Mouse (Mus musculus) natural killer cell, adult 2 months (primary cell): ENCODE measurements around the gene Limk1.

Experiments used
- DNase-seq, 2 experiments: peaks; one replicate each; pipeline ENCODE4 v3.0.0; 2022; ENCODE audit warnings: low spot score in 2 of 2

Limk1 gene

GRCm38 (mm10) chr5:134688086-134688717, at the start of gene Limk1:
Gene Limk1, minus strand, starts transcription at chr5:134688598.
- DNase-seq: no peak

GRCm38 (mm10) chr5:134734920-134735319, 46.5 kb upstream of the Limk1 start:
- DNase-seq: no peak

DNA sequence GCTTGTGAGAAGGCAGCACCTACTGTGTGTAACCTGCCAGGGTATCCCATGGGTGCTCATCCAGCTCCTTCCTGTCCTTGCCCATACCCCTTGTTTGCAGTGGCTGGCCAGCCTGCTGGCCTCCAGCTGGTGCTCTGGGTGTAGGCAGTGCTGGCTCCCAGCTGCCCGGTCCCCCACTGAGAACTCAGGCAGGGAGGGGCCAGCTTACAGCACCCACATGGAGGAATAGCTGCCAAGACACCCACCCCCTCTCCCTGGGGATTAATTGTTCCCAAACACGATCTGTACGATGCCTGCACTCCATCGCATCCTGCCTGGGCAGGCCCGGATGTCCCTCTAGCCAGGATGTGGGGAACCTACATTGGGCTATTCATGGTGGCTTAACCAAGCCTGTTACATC, 45.7 kb upstream of the Limk1 start:
- no peak for DNase-seq

DNA sequence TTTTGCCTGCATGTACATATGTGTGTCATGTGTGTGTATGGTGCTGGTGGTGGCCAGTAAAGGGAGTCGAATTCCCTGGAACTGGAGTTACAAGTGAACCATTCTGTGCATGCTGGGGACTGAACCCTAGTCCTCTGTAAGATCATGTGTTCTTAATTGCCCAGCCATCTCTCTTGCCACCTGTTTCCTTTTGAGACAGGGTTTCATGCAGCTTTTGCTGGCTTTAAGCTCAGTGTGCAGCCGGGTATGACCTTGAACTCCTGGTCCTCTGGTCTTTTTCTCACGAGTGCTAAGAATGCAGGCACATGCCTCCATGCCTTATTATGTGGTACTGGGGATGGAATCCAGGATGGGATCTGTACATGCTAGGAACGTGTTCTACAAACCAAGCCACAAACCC, 44.8 kb upstream of the Limk1 start:
- no peak for DNase-seq

- DNase-seq: no peak
These were observed 40.7 kb upstream of the Limk1 start for GRCm38 (mm10) chr5:134729124-134729523.

DNA sequence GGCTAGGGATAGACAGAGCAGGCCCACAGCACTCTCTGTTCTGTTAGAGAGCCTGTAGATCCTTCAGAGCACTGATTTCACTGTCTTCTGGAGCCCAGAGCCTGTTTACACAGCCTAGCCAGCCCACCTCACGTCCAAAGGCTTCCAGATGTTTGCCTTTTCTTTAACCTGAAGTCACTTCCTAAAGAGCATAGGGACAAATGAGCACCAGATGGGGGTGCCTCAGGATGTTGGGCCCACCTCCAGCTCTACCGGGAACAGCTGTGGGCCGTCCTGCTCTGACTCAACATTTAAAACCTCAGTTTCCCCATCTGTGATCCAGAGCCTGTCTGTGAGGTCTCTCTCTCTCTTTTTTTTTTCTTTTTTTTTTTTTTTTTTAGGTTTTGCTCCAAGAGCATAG, 40.1 kb upstream of the Limk1 start:
- no peak for DNase-seq

DNA sequence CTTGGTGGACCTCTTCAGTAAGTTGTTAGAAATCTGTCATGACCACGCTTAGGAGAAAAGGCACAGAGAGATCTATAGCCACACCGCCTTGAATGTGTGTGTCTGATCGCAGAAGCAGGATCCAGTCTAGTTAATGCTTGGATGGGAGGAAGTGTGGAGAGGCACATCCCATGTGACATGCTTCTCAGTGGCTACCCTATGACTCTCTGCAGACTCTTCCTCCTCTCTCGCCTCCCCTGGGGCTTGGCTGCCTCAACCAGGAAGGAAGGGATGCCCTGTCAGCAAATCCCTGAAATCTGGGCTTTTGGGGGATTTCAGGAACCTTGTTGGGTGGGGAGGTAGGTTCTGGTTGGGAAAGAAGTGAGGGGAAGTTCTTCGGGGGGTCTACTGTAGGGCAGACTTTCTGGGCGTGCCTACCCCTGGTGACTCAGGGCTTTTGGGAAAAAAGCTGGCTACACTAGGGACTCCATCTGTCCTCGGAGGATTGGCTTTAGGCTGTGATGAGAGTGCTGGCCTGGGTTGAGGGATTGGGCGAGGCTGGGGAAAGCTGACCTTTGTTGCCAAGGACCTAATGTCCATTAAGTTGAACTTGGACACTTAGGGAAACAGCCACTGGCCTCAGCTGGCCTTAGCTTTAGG, 38.7 kb upstream of the Limk1 start:
- DNase-seq: no peak

GRCm38 (mm10) chr5:134725299-134725698, 36.9 kb upstream of the Limk1 start:
- DNase-seq: no peak

- no peak for DNase-seq
These were observed 31.7 kb upstream of the Limk1 start for GRCm38 (mm10) chr5:134720058-134720457.

DNA sequence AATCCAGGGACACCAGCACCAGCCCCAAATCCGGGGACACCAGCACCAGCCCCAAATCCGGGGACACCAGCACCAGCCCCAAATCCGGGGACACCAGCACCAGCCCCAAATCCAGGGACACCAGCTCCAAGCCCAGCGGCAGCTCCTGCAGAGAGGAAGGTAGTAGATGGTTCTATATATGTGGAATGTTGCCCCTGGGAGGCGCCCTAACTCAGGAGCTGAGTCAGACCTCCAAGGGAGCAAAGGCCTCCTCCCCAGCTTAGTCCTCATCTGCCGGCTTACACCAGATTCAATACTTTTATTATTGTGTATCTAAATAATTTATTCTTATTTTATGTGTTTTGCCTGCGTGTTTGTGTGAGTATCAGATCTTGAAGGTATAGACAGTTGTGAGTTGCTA, 22.7 kb upstream of the Limk1 start:
- no peak for DNase-seq

- no peak for DNase-seq
These were observed 20.9 kb upstream of the Limk1 start for GRCm38 (mm10) chr5:134709275-134709674.

DNA sequence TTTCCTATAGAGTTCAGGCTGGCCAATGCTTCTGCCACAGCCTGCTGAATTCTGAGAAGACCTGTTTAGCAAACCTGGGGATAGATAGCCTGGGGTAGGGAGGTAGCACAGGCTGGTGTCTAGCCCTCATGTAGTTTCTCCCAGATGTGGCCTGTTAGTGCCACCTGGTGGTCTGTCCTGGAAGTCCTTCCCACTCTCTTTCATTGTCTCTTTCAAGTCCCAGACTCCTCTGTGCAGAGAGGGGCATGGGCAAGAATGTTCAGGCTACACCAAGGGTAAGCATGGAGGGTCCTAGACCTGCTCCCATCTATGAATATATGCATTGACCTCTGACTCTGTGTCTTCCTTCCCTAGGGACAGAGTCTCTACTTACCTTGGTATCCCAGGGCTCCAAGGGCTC, 15.8 kb upstream of the Limk1 start:
- peak; percentile 67 to 80 for DNase-seq

DNA sequence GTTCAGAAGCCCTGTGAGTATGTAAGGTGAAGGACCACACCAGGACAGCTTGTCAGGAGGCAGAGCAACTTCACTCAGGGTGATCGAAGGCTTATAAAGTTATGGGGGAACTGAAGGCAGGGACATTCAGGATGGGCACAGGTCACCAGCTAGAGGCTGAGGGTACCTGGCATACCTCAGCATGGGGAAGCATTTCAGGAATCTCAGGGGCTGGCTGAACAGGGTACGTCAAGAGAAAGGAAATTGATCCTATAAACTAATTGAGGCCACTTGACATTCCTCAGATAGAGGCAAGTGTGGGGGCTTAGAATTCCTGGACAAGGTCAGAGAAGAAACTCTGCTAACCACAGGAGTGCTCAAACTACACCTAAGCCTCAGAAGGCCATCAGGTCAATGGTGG, 7.1 kb upstream of the Limk1 start:
- no peak for DNase-seq

GRCm38 (mm10) chr5:134695082-134695481, 6.7 kb upstream of the Limk1 start:
- no peak for DNase-seq

DNA sequence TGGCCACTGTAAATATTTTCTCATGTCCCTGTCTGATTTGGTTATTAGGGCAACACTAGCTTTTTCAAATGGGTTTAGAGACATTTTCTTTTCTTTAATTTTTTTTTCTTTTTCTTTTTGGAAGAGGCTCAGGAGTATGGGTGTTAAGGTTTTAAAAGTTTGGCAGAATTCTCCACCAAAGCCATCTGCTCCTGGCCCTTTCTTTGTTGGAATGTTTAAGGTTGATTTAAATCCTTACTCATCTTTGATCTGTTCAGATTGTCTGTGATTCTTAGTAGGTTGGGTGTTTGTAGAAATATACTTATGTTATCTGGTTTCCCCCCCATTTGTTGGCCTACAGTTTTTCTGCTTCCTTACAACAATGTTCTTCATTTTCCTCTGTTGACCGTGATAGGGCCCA, 4.3 kb upstream of the Limk1 start:
- no peak for DNase-seq

DNA sequence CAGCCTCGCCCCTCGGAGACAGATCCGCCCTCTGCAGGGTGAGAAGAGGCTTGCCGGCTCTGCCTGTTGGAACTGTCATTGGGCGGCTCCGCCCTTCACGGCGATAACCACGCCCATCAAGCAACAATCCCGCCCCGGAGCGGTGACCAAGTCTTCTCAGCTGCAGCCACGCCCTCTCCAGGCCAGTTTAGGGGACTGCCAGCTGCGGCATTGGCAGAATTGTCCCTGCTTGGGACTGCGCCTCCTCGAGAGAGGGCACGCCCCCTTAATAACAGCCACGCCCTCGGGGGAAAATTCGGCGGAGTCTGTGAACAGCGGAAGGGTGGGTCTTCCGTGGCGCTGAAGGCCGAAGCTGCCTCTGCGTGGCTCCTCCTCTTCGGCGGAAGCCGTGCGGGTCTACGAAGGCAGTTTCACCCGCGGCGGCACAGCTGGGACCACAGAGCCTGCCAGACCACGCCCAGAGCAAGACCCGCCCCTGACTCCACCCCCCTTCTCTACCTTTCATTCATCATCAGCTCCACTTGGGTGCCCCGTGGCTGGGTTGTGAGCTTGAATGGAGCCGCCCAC, 403 bp upstream of the Limk1 start:
- peak; percentile 100 for DNase-seq

DNA sequence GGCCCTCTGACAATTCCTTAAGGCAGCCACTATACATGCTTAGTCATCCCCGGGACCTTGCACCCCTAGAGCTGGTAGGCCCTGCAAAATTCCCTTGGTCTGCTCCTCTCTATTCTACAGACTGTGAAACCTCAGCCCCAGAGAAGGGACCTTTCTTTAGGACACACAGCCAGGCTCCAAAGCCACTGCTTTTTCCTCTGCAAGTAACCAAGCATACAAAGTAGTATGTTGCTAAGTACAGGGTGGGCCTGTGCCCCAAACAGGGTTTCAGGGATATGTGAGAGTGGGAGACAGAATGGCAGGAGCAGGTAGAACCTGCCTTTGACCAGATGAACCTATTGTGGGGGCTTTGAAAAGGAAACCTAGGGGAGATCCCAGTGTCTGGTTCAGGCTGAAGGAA, 1.2 kb downstream of the Limk1 start:
- DNase-seq: no peak

- no peak for DNase-seq
These were observed 1.9 kb downstream of the Limk1 start for GRCm38 (mm10) chr5:134686541-134686940.

DNA sequence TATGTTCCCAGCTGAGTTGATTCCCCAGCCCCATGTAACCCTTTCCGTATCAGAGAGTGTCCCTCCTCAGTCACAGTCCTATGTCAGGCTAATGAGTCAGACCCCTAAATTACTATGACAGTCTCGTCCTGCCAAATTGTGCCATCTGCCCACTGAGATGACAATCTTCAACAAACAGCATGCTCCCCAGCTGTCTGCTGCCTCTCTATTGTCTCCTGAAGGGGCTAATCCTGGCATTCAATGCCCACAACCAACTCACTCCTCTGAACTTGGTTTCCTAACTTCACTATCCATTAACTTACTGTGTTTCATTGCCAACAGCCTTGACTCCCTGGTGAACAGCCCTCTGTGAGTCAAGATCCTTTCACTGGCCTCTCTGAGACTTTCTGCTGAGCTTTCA, 4.0 kb downstream of the Limk1 start:
- no peak for DNase-seq

DNA sequence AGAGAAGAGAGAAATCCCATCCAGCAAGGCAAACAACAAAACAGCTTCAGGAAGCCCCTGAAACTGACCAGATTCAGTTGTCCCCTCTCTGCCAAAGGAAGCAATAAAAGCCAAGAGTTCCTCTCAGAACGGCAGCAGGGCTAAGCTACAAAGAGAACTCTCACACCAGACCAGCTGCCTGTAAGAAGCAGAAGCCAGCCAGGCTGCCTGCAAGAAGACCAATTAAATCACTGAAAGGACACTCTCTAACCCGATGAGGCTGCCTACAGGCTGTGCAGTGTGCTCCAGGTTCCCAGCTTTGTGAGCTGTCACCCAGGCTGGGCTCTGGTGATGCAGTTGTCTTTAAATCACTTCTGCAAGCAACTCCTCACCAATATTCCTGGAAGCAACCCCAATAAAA, 4.6 kb downstream of the Limk1 start:
- DNase-seq: no peak

DNA sequence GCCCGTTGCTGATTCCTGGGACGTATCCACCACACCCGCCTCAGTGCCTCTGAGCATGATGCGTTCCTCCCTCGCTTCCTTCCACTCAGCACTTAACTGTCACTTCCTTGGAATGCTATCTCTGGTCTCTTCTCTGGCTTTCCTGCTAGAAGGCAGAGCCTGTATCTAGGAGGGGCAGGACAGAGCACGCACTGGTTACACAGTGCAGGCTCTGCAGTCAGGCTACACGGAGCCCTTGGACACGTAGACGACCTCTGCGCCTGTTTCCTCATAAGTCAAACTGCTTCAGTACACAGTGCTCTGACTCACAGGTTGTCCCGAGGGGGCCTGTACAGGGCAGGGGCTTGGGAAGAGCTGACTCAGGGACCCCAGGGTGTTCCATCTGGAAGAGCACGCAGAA, 8.2 kb downstream of the Limk1 start:
- no peak for DNase-seq

DNA sequence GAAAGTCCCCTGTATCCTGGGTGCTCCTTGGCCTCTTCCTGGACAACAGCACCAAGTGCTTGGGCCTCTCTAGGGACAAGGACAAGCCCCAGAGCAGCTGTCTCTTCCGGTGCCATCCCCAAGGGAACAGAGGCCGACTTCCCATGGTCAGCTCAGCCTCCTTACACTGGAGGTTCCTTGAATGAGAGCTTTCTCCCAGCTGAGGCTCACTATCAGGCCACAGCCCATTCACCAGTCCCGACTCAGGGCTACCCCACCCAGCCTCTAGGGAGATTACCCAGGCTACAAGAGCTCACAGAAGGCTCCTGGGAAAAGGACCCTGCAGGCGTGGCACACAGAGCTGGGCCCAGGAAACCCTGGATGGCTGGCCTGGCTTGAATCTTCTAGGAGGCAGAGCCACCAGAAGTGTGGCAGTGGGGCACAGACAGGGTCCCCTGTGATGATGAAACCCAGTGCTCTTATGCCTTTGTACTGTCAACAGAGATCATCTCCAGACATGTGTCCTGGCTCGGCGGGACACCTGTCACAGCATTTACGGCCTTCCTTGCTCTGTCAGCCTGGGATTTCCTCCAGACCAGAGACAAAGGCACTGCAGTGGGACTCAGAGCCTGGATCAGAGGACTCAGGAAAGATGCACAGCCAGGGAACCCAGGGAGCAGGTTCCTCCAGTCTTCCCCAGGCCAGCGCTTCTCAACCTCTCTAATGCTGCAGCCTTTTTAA, 9.4 kb downstream of the Limk1 start:
- no peak for DNase-seq

GRCm38 (mm10) chr5:134678031-134678430, 10.4 kb downstream of the Limk1 start:
- peak; percentile 52 to 63 for DNase-seq
